Mouse (Mus musculus): ENCODE data around the gene Rgs17.
A peak's percentile ranks its signal among the peaks of the same experiment; 100 is the strongest.

Rgs17 gene

DNA sequence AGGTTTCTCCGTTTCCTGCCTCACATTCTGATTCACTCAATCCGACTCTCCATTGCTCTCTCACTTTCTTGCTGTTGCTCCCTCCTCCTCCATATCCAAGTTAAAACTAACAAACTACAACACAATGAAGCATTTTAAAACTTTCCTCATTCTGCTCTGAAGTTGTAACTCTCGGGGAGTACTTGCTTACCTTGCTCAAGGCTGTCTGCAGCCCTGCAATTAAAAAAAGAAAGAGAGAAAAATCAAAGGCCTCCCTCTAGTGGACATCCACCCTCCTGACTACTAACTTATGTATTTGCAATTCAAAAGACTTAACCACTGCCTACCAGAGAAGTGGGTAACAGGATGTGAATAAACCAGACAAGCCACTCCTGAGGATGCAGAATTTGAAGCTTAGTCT, 97.4 kb downstream of the Rgs17 start:
- DNase-seq (ENCODE audit: low read depth in 1 of 2, low spot score in 2 of 2), result peak in 1 of 2 experiments; percentile 16

DNA sequence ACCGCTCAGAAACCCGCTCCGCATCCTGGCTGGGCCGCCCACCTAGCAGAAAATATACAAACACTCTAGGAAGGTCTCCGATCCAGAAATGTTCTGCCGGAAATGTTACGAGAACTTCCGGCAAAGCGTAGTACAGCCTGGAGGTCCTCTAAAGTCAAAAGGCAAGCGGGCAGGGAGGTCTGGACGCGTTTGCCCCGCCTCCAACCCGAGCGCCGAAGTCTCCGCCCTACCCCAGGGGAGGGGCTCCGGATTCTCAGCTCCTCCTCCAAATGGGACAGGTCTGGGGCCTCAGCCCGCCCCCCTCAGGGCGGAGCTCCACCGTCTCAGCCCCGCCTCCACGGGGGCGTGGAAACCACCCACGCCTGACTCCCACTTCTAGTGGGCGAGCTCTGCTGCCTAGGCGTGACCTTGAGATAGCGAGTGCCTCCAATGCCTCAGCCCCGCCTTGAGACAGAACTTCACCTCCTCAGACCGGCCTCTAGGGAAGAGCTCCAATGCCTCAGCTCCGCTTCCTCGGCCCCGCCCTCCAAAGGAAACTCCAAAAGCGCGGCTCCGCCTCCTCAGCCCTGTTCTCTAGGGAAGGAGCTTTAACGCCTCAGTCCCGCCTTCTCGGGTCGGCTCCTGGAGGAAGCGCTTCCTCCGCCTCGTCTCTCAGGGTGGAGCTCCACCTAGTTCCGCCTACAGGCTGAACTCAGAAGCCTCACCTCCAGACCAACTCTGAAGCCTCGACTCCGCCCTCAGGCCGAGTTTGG, 98.3 kb downstream of the Rgs17 start, which contains the start of gene Mtrf1l:
Gene Mtrf1l (minus strand): TSS at position 171 of the 752 bp plus-strand sequence.
- DNase-seq (ENCODE audit: low read depth in 1 of 2, low spot score in 2 of 2), result peak; percentile 92 to 99

DNA sequence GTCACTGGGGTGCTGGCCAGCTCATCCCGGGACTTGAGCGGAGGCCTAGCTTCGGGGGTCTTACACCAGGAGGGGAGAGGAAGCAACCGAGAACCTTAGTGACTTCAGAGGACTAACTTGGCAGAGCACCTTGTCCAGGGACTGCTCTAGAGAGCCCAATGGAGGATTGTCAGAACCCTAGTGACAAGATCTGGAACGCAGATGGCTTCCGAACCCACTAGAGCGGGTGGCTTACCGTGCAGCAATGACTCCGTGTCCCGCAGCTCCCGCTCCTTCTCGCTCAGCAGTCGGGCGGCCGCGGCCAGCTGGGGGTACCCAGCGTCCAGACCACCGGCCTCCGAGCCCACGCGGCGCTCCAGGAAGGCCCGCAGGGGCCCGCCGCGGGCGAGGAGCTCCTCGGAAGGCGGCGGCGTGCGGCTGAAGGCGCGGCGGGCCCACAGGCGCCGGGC, 98.9 kb downstream of the Rgs17 start:
- DNase-seq (ENCODE audit: low read depth in 1 of 2, low spot score in 2 of 2), result no peak

DNA sequence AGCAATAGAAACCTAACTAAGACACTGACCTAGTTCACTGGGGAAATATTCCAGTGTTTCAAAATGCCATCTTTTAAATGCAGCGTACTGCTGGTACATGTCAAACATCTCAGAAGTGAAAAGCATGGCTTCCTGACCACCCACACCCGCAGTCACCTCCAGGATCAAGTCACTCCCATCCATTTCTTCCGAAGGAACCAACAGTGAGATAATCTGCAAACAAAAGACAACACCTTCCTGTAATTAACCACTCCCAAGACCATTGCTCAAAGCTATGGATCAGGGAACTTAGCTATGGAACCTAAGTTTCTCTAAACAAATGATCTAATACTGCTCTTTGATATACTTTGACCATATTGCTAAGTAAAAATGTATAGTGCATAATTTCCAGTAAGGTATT, 103.4 kb downstream of the Rgs17 start:
- DNase-seq (ENCODE audit: low read depth in 1 of 2, low spot score in 2 of 2), result no peak

- no peak for DNase-seq (ENCODE audit: low read depth in 1 of 2, low spot score in 2 of 2)
Measured at GRCm38 (mm10) chr10:5815968-5816367, 106.2 kb downstream of the Rgs17 start.

- DNase-seq (ENCODE audit: low read depth in 1 of 2, low spot score in 2 of 2), result no peak
Measured at GRCm38 (mm10) chr10:5813724-5814123, 108.5 kb downstream of the Rgs17 start.

DNA sequence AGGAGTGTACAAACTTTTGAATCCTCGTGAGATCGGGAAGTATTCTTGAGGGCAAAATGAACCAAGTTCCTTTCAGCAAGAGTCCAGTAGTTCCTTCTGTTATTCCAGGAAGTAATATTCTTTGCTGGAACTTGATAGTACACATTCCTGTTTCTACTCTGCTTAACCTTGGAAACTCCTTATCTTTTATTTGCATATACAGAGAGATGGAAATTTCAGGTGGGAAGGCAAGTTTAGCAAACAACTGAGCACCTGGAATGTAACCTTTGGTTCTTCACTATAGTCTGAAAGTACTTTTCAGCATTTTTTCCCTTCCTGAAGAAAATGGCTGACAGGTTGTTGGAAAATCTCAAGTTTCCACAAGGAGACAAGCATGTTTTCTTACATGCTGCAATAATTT, 114.5 kb downstream of the Rgs17 start:
- no peak for DNase-seq (ENCODE audit: low read depth in 1 of 2, low spot score in 2 of 2)

- no peak for DNase-seq (ENCODE audit: low read depth in 1 of 2, low spot score in 2 of 2)
Measured at GRCm38 (mm10) chr10:5806996-5807395, 115.2 kb downstream of the Rgs17 start.

- DNase-seq (ENCODE audit: low read depth in 1 of 2, low spot score in 2 of 2), result no peak
Measured at GRCm38 (mm10) chr10:5806416-5806815, 115.8 kb downstream of the Rgs17 start.

DNA sequence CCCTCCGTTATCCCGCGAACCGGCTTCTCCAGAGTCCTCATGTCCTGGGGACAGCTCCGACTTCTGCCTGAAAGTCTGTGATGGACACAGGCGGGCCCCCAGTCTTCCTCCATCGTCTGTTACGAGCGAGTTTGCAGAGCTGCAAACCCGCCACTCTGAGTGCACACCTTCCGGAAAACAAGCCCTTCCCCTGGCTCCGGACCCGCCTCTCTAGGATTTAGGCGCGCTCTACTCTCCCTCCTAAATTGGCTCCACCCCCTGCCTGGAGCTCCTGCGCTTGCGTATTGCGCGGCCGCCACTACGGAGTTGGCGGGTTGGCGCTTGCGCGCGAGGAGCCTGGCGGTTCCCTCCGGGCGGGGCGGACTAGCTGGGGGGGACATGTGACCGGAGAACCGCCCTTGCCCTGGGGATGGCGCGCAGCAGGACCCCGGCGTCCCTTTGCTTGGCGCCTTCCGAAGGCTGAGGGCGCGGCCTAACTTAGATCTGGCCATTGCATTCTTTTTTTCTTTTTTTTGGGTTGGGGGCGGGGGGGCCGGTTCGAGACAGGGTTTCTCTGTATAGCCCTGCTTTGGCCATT, 116.4 kb downstream of the Rgs17 start:
- DNase-seq (ENCODE audit: low read depth in 1 of 2, low spot score in 2 of 2), result peak; percentile 90 to 93

- peak; percentile 95 to 96 for DNase-seq (ENCODE audit: low read depth in 1 of 2, low spot score in 2 of 2)
Measured at GRCm38 (mm10) chr10:5805243-5805730, 116.9 kb downstream of the Rgs17 start, which contains the start of gene Fbxo5. Gene Fbxo5 (minus strand): TSS chr10:5805600.

GRCm38 (mm10) chr10:5804691-5805156, 117.5 kb downstream of the Rgs17 start:
- DNase-seq (ENCODE audit: low read depth in 1 of 2, low spot score in 2 of 2), result no peak

DNA sequence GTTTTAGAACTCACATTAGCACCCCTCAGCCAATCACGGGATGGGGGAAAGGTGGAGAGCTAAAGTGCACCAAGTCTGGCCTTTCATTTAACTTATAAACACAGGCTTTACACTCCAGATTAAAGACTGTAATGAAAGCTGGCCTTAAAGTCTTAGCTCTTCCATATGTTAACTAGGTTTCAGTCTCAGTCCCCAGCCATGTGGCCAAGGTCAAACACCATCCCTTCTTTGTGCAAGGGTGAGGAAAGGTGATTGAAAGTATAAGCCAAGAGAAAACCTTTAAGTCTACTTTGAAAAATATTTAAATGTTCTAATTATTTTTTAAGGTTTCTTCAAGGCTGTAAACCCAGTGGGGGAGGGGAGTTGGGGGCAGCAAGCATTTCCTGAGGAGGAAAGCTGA, 118.5 kb downstream of the Rgs17 start:
- no peak for DNase-seq (ENCODE audit: low read depth in 1 of 2, low spot score in 2 of 2)

DNA sequence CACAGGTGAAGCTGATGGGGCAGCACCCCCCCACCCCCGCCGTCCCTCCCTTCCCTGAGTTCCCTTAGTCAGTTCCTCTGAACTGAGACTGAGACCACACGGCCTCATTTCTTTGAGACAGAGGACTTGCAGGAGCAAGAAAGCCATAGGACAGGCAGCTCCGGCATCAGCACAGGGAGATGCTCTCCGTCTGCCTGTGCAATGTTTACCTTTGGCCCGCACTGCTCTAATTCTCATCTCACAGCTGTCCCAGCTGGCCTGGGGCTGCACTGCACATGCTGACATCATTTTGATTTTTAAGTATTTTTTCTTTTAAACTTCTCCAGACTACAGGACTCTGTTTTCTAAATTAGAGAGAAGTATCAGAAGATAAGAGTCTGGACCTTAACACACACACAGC, 119.3 kb downstream of the Rgs17 start:
- DNase-seq (ENCODE audit: low read depth in 1 of 2, low spot score in 2 of 2), result no peak

DNA sequence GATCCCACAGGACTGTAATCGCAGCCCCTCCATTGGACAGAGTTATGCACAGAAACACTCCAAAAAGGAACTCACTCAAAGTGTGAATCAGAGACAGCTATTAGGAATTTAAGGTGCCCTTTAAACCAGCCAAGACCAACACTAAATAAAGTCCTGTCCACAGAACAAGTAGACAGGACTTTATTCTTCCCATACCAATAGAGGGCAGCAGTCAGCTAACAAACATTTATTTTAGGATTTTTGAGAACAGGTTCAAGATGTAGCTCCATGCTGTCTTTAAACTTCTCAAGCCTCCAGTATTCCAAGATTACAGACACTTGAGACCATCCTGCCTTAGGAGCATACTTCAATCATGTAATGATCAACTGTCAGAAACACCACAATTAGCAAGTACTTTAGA, 121.7 kb downstream of the Rgs17 start:
- no peak for DNase-seq (ENCODE audit: low read depth in 1 of 2, low spot score in 2 of 2)

DNA sequence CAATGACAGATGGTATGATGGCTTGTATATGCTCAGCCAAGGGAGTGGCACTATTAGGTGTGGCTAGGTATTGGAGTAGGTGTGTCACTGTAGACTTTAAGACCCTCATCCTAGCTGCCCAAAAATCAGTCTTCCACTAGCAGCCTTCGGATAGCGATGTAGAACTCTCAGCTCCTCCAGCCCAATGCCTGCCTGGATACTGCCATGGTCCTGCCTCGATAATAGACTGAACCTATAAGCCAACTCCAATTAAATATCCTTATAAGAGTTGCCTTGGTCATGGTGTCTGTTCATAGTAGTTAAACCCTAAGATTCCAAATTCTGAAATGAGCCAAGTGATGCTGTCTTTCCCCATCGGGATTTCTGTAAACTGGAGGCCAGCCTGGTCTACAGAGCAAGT, 124.1 kb downstream of the Rgs17 start:
- DNase-seq (ENCODE audit: low read depth in 1 of 2, low spot score in 2 of 2), result no peak

GRCm38 (mm10) chr10:5790657-5791056, 131.5 kb downstream of the Rgs17 start:
- no peak for DNase-seq (ENCODE audit: low read depth in 1 of 2, low spot score in 2 of 2)

DNA sequence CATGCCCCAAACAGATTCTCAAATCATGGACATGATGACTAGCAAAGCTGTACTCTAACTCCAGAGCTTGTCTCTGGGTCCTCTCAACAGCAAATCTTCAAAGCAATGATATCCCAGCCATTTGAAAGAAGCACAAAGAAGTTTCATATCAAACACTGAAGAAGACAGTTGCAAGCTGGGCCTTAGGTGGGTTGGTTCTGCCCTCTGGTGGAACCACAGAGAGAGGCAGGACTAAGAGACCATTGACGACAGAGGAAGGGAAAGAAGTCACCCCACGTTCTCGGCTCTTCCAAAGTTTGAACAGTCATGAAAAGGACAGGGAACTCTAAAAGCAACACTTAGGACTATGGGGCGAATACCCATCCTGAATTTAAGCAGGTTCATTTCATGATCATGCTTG, 135.3 kb downstream of the Rgs17 start:
- no peak for DNase-seq (ENCODE audit: low read depth in 1 of 2, low spot score in 2 of 2)
